Mouse (Mus musculus): ENCODE results near the gene Rrp9.

Rrp9 gene

DNA sequence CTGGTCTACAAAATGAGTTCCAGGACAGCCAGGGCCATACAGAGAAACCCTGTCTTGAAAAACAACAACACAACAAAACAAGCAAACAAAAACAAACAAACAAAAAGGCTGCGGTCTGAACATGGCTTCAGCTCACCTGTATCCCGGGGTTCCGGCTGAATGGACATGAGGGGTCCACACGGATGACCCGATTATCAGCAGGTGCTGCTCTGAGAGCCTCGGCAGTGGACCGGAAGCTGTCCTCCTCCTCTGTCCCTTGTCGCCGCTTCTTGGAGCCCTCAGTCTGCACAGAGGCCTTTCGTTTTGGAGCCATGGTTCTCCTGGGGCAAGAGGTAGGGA, at the start of gene Rrp9:
TSS of gene Rrp9 (plus strand) at position 301 of the 339 bp plus-strand sequence.
- DNase-seq (ENCODE audit: low spot score): peak; percentile 49

- no peak for DNase-seq (ENCODE audit: low spot score)
Observed at GRCm38 (mm10) chr9:106428719-106429220, 47.0 kb upstream of the Rrp9 start.

DNA sequence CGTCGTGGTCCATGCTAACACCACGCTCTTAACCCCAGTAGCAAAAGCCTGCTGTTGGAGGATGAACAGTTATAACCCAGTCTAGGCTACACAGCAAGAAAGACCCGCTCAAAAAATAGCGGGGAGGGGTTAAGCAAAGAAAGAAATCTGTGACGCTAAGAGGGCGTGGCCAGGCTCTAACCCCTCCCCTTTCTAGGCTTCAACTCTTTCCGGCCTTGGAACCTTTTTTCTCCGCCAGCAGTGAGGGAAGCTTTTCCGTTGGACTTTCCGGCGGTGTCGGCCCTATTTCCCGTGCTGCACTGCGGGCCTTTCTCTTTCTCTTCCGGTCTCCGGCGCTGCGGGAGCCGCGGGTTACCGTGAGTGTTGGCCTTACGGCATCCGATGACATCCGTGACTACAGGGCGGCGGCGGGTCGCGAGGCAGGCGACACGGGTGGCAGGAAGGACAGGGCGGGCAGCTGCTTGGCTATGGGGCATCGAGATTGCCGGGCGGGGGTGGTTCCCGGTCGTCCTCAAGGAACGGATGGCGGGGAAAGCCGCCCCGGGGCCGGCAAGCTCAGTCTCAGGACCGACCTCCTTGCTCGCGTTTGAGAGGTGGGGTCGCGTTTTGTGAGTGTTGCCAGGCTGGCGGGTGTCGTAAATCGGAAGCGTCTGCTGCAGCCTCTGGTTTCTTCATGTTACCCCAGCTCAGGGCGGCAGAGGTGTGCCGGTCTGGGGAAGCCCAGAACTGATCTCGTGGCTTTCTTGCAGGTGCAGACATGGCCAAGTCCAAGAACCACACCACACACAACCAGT, 46.3 kb upstream of the Rrp9 start, which contains the start of gene Rpl29:
TSS of gene Rpl29 (plus strand) at position 234 of the 794 bp plus-strand sequence.
- peak; percentile 97 for DNase-seq (ENCODE audit: low spot score)

DNA sequence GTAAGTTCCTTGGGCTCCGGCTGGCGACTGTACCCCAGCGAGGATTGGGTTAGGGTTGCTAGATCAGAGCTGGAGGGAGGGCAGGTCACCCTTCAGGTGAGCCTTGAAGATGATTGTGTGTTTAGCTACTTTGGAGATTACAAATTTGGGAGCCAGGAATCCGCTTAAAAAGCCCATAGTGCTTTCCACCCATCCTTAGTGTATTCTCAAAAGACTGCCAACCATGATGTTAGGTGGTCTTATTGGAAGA, 45.8 kb upstream of the Rrp9 start:
- DNase-seq (ENCODE audit: low spot score): no peak

GRCm38 (mm10) chr9:106433389-106433788, 42.4 kb upstream of the Rrp9 start:
- no peak for DNase-seq (ENCODE audit: low spot score)

DNA sequence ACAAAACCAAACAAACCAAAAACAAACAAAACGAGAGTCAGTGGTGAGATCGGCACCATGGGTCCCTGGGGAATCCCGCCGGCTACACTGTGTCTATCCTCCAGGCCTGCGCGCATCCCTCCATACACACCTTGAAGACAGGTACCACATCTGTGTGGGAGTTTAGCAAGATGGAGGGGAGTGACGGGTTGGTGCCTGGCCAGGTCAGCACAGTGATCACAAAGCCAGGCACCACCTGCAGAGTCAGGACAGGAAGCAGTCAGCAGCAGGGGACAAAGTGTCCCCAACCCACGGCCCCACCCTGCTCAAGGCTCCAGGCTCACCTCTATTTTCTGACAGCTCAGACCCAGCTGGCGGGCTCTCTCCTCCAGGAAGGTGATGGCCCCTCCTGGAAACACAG, 39.2 kb upstream of the Rrp9 start:
- no peak for DNase-seq (ENCODE audit: low spot score)

DNA sequence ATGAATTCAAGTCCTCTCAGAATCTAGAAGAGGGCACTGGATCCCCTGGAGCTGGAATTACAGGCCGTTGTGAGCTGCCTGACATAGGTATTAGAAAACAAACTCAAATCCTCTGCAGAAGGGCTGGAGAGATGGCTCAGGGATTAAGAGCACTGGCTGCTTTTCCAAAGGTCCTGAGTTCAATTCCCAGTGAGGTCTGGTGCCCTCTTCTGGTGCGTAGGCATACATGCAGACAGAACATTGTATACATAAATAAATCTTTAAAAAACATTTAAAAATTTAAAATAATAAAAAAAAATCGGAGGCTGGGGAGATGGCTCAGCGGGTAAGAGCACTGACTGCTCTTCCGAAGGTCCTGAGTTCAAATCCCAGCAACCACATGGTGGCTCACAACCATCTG, 33.1 kb upstream of the Rrp9 start:
- no peak for DNase-seq (ENCODE audit: low spot score)

DNA sequence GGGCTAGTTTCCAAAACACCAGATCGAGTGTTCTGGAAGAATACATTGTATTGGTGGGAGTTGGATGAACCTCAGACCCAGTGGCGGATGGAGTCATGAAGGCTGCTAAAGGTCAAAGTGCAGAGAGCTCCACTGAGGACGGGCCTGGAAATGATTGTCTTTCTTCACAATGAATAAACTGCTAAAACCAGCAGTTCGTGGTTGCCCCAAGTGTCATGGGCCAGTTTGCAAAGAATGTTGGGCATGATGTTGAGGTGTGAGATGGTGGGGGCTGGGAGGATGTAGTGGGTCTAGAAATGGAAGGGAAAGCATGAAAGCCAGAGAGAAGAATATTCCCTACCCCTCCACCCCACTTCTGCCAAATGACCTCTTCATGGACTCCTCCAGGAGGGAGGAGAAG, 30.9 kb upstream of the Rrp9 start:
- DNase-seq (ENCODE audit: low spot score): no peak

GRCm38 (mm10) chr9:106447348-106447747, 28.4 kb upstream of the Rrp9 start, which contains the start of the genes Abhd14b and Abhd14a:
Gene Abhd14b (plus strand): TSS chr9:106447459.
Gene Abhd14a (minus strand): TSS chr9:106447678.
- peak; percentile 92 for DNase-seq (ENCODE audit: low spot score)

GRCm38 (mm10) chr9:106447951-106448350, 27.8 kb upstream of the Rrp9 start:
- no peak for DNase-seq (ENCODE audit: low spot score)

DNA sequence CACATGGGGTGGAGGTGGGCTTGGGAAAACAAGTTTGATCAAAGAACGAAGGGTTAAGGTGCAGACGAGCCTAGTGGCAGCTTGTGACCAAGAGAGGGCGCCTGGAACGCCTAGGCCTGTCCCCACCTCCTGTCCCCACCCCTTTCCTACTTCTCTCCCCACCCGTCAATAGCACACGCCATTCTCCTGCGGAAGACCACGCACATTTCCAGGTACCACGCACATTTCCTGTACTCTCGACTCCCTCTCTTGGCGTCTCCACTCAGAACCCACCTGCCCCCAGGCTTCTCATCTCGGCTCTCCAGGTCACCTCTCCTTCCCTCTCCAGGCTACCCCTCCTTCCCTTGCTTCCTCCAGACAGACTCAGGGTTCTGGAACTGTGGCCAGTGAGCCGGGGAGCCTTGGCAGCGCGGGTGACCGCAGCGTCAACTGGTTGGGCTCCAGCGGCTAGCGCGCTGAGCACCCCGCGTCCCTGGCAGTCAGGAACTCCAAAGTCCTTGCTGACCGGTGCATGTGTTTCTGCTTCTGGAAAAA, 27.2 kb upstream of the Rrp9 start:
- peak; percentile 76 for DNase-seq (ENCODE audit: low spot score)

DNA sequence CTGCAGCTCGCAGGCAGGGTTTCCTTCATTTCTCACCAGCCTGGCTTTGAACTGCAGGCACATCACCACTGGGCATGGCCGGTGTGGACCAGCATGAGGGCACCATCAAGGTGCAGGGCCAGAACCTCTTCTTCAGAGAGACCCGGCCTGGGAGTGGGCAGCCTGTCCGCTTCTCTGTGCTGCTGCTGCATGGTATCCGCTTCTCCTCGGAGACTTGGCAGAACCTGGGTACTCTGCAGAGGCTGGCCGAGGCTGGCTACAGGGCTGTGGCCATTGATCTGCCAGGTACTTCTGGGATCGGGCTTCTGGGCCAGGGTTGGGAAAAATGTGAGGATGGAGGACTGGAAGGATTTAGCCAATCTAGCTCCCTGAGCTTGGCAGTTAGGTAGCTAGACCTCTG, 25.8 kb upstream of the Rrp9 start:
- no peak for DNase-seq (ENCODE audit: low spot score)

GRCm38 (mm10) chr9:106450661-106451060, 25.1 kb upstream of the Rrp9 start:
- peak; percentile 69 for DNase-seq (ENCODE audit: low spot score)

GRCm38 (mm10) chr9:106451298-106451697, 24.5 kb upstream of the Rrp9 start:
- no peak for DNase-seq (ENCODE audit: low spot score)

DNA sequence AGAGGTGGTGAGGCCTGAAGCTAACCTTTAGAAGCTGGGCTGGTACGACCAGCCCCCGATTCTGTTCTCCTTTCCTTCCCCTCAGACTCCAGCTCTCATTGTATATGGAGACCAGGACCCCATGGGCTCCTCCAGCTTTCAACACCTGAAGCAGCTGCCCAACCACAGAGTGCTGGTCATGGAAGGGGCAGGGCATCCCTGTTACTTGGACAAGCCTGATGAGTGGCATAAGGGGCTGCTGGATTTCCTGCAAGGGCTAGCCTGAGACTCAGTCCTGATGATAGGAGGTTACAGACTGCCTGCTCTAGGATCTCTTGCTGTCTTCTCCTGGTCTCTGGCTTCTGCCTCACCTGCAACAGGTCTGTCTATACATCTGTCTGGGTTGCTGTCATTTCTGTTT, 23.9 kb upstream of the Rrp9 start:
- DNase-seq (ENCODE audit: low spot score): no peak

GRCm38 (mm10) chr9:106452351-106452750, 23.4 kb upstream of the Rrp9 start:
- no peak for DNase-seq (ENCODE audit: low spot score)

DNA sequence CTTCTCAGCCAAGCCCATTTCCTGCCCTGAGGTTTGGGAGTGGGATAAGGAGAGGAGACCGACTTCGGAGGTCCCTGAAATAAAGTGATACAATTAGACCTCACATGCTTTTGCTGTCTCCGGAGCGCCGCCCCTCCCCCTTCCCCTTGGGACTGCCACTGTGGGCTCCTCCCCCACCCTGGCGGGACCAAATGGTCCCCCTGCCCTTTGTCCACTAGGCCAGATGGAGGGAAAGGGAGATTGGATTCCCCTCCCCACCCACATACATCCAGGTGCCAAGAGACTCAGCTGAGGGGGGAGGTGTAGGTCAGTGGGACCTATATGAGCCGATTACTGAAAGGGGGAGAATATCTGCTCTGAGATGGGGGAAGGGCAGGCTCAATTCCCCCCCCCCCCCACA, 22.9 kb upstream of the Rrp9 start:
- peak; percentile 78 for DNase-seq (ENCODE audit: low spot score)

DNA sequence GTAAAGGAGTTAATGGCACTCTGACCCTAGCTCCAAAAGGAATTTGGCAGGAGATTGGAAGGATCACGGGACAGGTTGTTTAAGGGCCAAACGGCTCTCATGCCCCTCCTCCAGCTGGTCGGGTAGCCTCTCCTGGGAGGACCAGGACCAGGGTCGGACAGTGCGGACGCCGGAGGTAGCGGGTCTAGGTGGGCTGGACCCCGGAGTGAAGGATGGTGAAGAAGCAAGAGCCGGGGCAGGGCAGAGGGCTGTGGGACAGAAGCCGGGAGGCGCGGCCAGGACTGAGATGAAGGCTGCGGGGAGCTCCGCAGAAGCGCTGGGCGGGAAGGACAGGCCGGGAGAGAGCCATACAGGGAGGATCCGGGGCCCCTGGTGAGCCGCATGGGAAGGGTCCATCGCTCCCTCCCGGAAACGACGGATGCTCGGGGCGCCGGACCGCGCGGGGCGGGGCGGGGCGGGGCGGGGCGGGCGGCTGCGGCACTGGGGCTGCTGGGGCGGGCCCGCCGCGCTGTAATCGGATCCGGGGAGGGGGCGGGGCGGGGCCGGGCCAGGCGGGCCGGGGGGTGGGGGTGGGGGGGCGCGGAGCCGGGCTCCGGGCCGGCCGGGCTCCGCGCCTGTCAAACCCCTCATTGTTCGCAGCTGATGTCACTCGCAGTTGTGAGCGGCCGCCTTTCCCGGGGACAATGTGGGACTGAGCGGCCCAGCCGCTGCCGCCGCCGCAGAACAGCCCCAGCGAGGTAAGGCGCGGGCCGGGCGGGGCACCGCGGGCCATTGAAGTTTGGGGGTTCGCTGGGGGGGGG, 22.3 kb upstream of the Rrp9 start, which contains the start of gene Pcbp4:
TSS of gene Pcbp4 (plus strand) at position 21 of the 800 bp plus-strand sequence.
- peak; percentile 72 for DNase-seq (ENCODE audit: low spot score)

DNA sequence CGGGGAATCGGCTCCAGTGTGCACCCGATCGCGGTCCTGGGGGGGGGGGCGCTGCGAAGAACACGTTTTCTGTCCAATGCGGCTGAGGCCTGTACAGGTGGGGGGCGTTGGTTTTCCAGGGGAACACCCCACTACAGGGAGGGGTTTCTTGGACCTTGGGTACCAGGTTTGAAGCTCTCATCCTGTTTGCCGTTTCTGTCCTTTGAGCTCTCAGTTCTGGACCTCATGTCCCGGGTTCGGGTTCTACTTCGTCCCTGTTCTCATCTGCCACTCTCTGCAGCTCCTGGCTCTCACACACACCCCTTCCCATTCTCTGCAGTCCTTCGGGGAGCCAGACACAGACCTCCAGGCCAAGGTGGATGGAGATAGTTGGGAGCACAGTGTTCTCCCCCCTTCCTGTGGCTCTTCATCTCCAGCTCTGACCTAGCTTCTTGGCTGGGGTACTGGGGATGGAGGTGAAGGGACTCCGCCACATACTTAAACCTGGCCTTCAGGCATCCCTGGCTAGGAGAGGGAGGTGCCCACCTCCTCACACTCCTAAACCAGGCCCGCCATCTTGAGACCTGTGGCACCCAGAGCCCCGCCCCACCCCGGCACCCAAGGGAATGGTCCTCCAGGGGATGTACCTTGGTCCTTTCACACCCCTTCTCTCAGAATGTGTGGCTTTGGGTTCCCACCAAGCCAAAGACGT, 21.5 kb upstream of the Rrp9 start:
- no peak for DNase-seq (ENCODE audit: low spot score)

DNA sequence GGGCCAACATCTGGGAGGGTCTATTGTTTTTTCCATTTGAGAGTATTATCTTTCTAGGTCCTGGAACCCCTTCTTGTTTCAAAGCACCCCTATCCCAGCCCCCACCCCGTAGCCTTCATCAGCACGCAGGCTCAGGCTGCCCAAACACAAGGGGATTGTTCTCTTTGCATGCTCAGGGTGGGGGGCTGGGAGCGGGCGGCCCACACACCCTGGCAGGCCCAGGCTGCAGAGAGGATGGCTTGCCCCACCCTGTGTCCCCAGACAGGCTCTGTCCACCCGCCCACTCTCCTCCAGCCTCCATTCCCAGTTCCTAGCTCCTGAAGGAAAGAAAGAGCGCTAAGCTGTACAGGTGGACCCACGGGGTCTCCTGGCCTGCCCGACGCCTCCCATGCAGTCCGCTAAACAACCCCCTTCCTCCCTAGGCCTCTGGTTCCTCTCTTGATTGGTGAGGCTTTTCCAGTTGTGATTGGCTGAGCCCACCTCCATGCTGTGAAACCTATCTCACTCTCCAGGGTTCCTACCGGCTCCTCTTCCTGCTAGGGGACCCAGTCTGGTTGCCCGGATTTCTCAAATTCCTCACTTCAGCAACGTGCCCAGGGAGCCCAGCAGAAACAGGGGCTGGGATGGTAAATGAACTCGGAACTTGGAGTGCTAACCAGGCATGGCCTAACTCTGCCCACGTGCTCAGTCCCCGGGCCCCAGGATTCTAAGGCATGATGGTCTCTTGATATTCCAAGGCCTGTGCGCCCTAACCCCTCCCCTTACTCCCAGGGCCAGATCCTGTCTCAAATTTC, 20.7 kb upstream of the Rrp9 start:
- DNase-seq (ENCODE audit: low spot score): no peak

DNA sequence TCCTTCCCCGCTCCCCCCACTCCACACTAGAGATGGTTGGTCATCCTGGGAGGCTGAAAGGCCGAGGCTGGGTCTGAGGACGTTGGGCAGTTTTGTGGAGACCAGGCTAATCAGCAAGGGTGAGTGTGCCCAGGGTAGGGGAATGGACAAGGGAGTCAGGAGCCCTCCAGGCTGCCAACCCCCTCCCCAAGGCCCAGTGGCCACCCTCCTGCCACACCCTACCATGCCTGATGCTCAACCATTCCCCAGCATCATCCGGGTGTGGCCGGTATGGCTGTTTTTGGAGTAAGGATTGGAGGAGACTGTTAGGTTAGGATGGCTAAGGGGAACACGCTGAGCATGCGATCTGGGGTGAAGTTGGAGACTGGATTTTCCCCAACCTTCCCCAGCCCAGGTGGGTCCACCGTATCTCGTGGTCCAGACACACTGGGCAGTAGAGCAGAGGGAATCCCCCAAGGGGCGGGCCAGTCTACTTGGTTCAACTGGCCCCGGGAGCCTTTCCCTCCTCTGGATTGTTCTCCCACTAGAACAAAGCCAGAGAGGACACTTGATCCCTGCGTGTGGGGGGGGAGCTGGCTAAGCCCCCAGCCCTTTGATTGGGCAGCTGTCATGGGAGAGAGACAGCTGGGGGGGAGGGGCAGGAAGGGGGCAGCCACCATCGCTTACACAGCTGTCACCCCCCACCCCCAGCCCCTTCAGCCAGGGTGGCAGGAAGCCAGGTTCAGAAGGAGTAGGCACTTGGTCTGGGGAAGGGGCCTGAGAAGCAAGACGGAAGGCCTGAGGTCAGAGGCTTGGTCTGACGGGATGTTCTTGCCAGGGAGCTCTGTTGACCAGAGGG, 19.2 kb upstream of the Rrp9 start:
- peak; percentile 66 for DNase-seq (ENCODE audit: low spot score)

All from testis, postnatal 10 days (tissue).